Mouse (Mus musculus) layer of hippocampus, adult 11-12 months (tissue): Measurements from ENCODE around the gene Cdyl.
"Not testable (repeated sequence)": the region's sequence is repeated elsewhere in the genome, so short reads cannot be mapped to it uniquely, and the experiment has no call there.

Source experiments
- DNase-seq: peaks from one replicate; pipeline ENCODE4 v3.0.0; 2022; ENCODE audit warnings: low spot score

The Cdyl gene

GRCm38 (mm10) chr13:35805727-35806126 is 146.1 kb downstream of the Cdyl start:
- no peak for DNase-seq

- no peak for DNase-seq
Measured at GRCm38 (mm10) chr13:35806165-35806564, 146.5 kb downstream of the Cdyl start.

GRCm38 (mm10) chr13:35807016-35807415 is 147.4 kb downstream of the Cdyl start:
- no peak for DNase-seq

- DNase-seq, result no peak
Measured at GRCm38 (mm10) chr13:35807525-35807924, 147.9 kb downstream of the Cdyl start.

- DNase-seq, result no peak
Measured at GRCm38 (mm10) chr13:35807940-35808339, 148.3 kb downstream of the Cdyl start.

GRCm38 (mm10) chr13:35809252-35810159 is 149.9 kb downstream of the Cdyl start:
- DNase-seq, result no peak

- no peak for DNase-seq
Measured at GRCm38 (mm10) chr13:35810160-35810537, 150.5 kb downstream of the Cdyl start.

- DNase-seq, result no peak
Measured at GRCm38 (mm10) chr13:35811361-35812190, 151.9 kb downstream of the Cdyl start.

- no peak for DNase-seq
Measured at GRCm38 (mm10) chr13:35812191-35812440, 152.5 kb downstream of the Cdyl start.

GRCm38 (mm10) chr13:35813348-35814127 is 153.9 kb downstream of the Cdyl start:
- no peak for DNase-seq

GRCm38 (mm10) chr13:35815205-35815726 is 155.6 kb downstream of the Cdyl start:
- no peak for DNase-seq

- DNase-seq, result no peak
Measured at GRCm38 (mm10) chr13:35815782-35816368, 156.2 kb downstream of the Cdyl start.

- DNase-seq, result no peak
Measured at GRCm38 (mm10) chr13:35817626-35818025, 158.0 kb downstream of the Cdyl start.

- DNase-seq, result no peak
Measured at GRCm38 (mm10) chr13:35818060-35818459, 158.4 kb downstream of the Cdyl start.

- DNase-seq, result no peak
Measured at GRCm38 (mm10) chr13:35821821-35822454, 162.3 kb downstream of the Cdyl start.

GRCm38 (mm10) chr13:35822795-35823194 is 163.2 kb downstream of the Cdyl start:
- DNase-seq, result no peak

GRCm38 (mm10) chr13:35825639-35826038 is 166.0 kb downstream of the Cdyl start:
- no peak for DNase-seq

GRCm38 (mm10) chr13:35832676-35833075 is 173.0 kb downstream of the Cdyl start:
- DNase-seq, result no peak

- no peak for DNase-seq
Measured at GRCm38 (mm10) chr13:35833941-35834340, 174.3 kb downstream of the Cdyl start.

- no peak for DNase-seq
Measured at GRCm38 (mm10) chr13:35835669-35836068, 176.0 kb downstream of the Cdyl start.

- DNase-seq, result not testable (repeated sequence)
Measured at GRCm38 (mm10) chr13:35836501-35836900, 176.9 kb downstream of the Cdyl start.
